Mouse (Mus musculus) heart, embryonic 12.5 days (tissue): ENCODE measurements around the gene Ptpn21. TPM values are rescaled to one million over a fixed set of nuclear protein-coding genes. Genes with fewer than 3 reads are reported as not detected.

Experiments used
- ATAC-seq: fragments of 200-750 bp; cut with Nextera tagmentation; 2 replicates; pipeline ENCODE4 v1.8.0; 2017; ENCODE audit warnings: moderate TSS enrichment, moderate library complexity; ENCODE audit not compliant: insufficient number of reproducible peaks, low FRiP score
- H3K27ac ChIP-seq: fragments of 300-500 bp; sonication (generic); 2 replicates; pipeline ENCODE4 v1.5.1; 2016; ENCODE audit warnings: mild to moderate bottlenecking, moderate library complexity; ENCODE audit not compliant: poor library complexity, severe bottlenecking
- H3K27me3 ChIP-seq: fragments of 300-500 bp; sonication (generic); replicated peaks from 2 replicates; pipeline ENCODE4 v1.6.1; 2016; ENCODE audit warnings: mild to moderate bottlenecking, moderate library complexity
- H3K36me3 ChIP-seq: fragments of 300-500 bp; sonication (generic); 2 replicates; pipeline ENCODE4 v1.6.1; 2016; ENCODE audit warnings: mild to moderate bottlenecking, moderate library complexity
- H3K4me1 ChIP-seq: fragments of 300-500 bp; sonication (generic); replicated peaks from 2 replicates; pipeline ENCODE4 v1.6.1; 2016; ENCODE audit warnings: mild to moderate bottlenecking
- H3K4me2 ChIP-seq: fragments of 300-500 bp; sonication (generic); 2 replicates; pipeline ENCODE4 v1.6.1; 2016; ENCODE audit warnings: mild to moderate bottlenecking, moderate library complexity
- H3K4me3 ChIP-seq: fragments of 300-500 bp; sonication (generic); 2 replicates; pipeline ENCODE4 v1.5.1; 2016; ENCODE audit warnings: mild to moderate bottlenecking
- H3K9ac ChIP-seq: fragments of 300-500 bp; sonication (generic); 2 replicates; pipeline ENCODE4 v1.6.1; 2016; ENCODE audit warnings: mild to moderate bottlenecking, moderate library complexity
- H3K9me3 ChIP-seq: fragments of 300-500 bp; sonication (generic); replicated peaks from 2 replicates; pipeline ENCODE4 v1.6.1; 2016; ENCODE audit warnings: mild to moderate bottlenecking, moderate library complexity
- WGBS: fragments of 180-500 bp; shearing (Covaris S2); methylation state at CpG from one replicate; pipeline ENCODE4 v1.1.7; 2016; 5-methylcytosine and 5-hydroxymethylcytosine counted together
- polyA plus RNA-seq: library from polyadenylated mRNA; unstranded; fragments of >200 nt; fragmentation: Nextera tagmentation; extraction: Ambion mirVana; gene quantifications from 2 replicates; pipeline ENCODE4 v1.2.1, GENCODE M21; 2016

Ptpn21 gene
- polyA plus RNA-seq, 1 experiment from 2014 or later, result 11.7 TPM

GRCm38 (mm10) chr12:98741011-98741501 is 3.9 kb upstream of the Ptpn21 start:
- H3K4me3 ChIP-seq, result no peak overlapping the region
- H3K9ac ChIP-seq, result no peak overlapping the region
- peak overlapping the region; percentile 31 for H3K27ac ChIP-seq
- no peaks in the 10 kb centered on the region for H3K27me3 ChIP-seq
- no peak for ATAC-seq
- H3K9me3 ChIP-seq, result no peaks in the 10 kb centered on the region
- no peaks in the 10 kb centered on the region for H3K36me3 ChIP-seq
- H3K4me1 ChIP-seq, result peaks cover 18% of the 10 kb centered on the region
- 51% methylated on average over 3 of the region's 3 CpGs for WGBS
- H3K4me2 ChIP-seq, result no peak overlapping the region

GRCm38 (mm10) chr12:98737801-98738350 is 671 bp upstream of the Ptpn21 start:
- 12% methylated on average over 7 of the region's 7 CpGs for WGBS
- Histone ChIP-seq H3K36me3 (peaks cover 4% of the 10 kb centered on the region), H3K4me1 (peaks cover 36% of the 10 kb centered on the region)

GRCm38 (mm10) chr12:98734880-98735801 is 2.1 kb downstream of the Ptpn21 start:
- Histone ChIP-seq H3K36me3 (peaks cover 22% of the 10 kb centered on the region), H3K4me1 (peaks cover 29% of the 10 kb centered on the region), H3K9me3 (no peaks in the 10 kb centered on the region), H3K4me2 (peak overlapping the region; percentile 81), H3K4me3 (peak overlapping the region; percentile 67), H3K27ac (peak overlapping the region; percentile 58), H3K27me3 (no peaks in the 10 kb centered on the region), H3K9ac (peak overlapping the region; percentile 78)
- WGBS, result 11% methylated on average over 22 of the region's 22 CpGs
- ATAC-seq, result no peak

More at GRCm38 (mm10) chr12:98737801-98738350, 671 bp upstream of the Ptpn21 start:
- peak overlapping the region; percentile 69 for H3K4me2 ChIP-seq
- H3K27ac ChIP-seq, result peak overlapping the region; percentile 97
- ATAC-seq, result 0 out of 2 replicates have a peak, but pooled peaks have one; percentile 56
- no peaks in the 10 kb centered on the region for H3K27me3 ChIP-seq
- H3K4me3 ChIP-seq, result peak overlapping the region; percentile 97
- H3K9ac ChIP-seq, result peak overlapping the region; percentile 96
- no peaks in the 10 kb centered on the region for H3K9me3 ChIP-seq

- ATAC-seq, result peak; percentile 84
- WGBS, result under 1% methylated on average over 30 of the region's 30 CpGs
Measured at GRCm38 (mm10) chr12:98734246-98734879, 2.8 kb downstream of the Ptpn21 start.

GRCm38 (mm10) chr12:98733776-98734175 is 3.4 kb downstream of the Ptpn21 start:
- H3K27me3 ChIP-seq, result no peaks in the 10 kb centered on the region
- peak overlapping the region; percentile 67 for H3K4me3 ChIP-seq
- WGBS, result 13% methylated on average over 12 of the region's 12 CpGs
- H3K4me1 ChIP-seq, result peaks cover 28% of the 10 kb centered on the region
- H3K36me3 ChIP-seq, result peaks cover 25% of the 10 kb centered on the region
- no peaks in the 10 kb centered on the region for H3K9me3 ChIP-seq
- H3K27ac ChIP-seq, result no peak overlapping the region
- ATAC-seq, result no peak
- H3K4me2 ChIP-seq, result peak overlapping the region; percentile 81
- H3K9ac ChIP-seq, result peak overlapping the region; percentile 78

More at GRCm38 (mm10) chr12:98734246-98734879, 2.8 kb downstream of the Ptpn21 start:
- Histone ChIP-seq H3K27ac (peak overlapping the region; percentile 58), H3K4me1 (peaks cover 29% of the 10 kb centered on the region), H3K9me3 (no peaks in the 10 kb centered on the region), H3K9ac (peak overlapping the region; percentile 78), H3K36me3 (peaks cover 22% of the 10 kb centered on the region), H3K27me3 (no peaks in the 10 kb centered on the region), H3K4me3 (peak overlapping the region; percentile 67), H3K4me2 (peak overlapping the region; percentile 81)

- H3K27me3 ChIP-seq, result no peaks in the 10 kb centered on the region
- H3K9me3 ChIP-seq, result no peaks in the 10 kb centered on the region
- peak overlapping the region; percentile 67 for H3K4me3 ChIP-seq
- WGBS, result 73% methylated on average over 3 of the region's 3 CpGs
- H3K9ac ChIP-seq, result peak overlapping the region; percentile 20; the same call in 1 of the 2 replicates
- no peak overlapping the region for H3K27ac ChIP-seq
- peaks cover 22% of the 10 kb centered on the region for H3K4me1 ChIP-seq
- H3K4me2 ChIP-seq, result peak overlapping the region; percentile 81
- H3K36me3 ChIP-seq, result peaks cover 30% of the 10 kb centered on the region
- ATAC-seq, result no peak
Measured at GRCm38 (mm10) chr12:98733165-98733564, 4.0 kb downstream of the Ptpn21 start.

GRCm38 (mm10) chr12:98730682-98731081 is 6.5 kb downstream of the Ptpn21 start:
- H3K4me1 ChIP-seq, result peaks cover 21% of the 10 kb centered on the region
- no peak overlapping the region for H3K9ac ChIP-seq
- H3K27me3 ChIP-seq, result no peaks in the 10 kb centered on the region
- no peak for ATAC-seq
- H3K36me3 ChIP-seq, result peaks cover 30% of the 10 kb centered on the region
- no peak overlapping the region for H3K4me2 ChIP-seq
- H3K4me3 ChIP-seq, result no peak overlapping the region
- no peaks in the 10 kb centered on the region for H3K9me3 ChIP-seq
- no peak overlapping the region for H3K27ac ChIP-seq
- 84% methylated on average over 11 of the region's 11 CpGs for WGBS

- Histone ChIP-seq H3K27me3 (no peaks in the 10 kb centered on the region), H3K4me3 (no peak overlapping the region), H3K4me1 (peaks cover 4% of the 10 kb centered on the region; the same call in 1 of the 2 replicates), H3K27ac (no peak overlapping the region), H3K36me3 (peaks cover 33% of the 10 kb centered on the region), H3K9me3 (0 out of 2 replicates have a peak, but pooled peaks cover 5% of the 10 kb centered on the region), H3K9ac (no peak overlapping the region), H3K4me2 (no peak overlapping the region)
- WGBS, result 54% methylated on average over 7 of the region's 7 CpGs
- no peak for ATAC-seq
Measured at GRCm38 (mm10) chr12:98727186-98727585, 10.0 kb downstream of the Ptpn21 start.

- Histone ChIP-seq H3K36me3 (peaks cover 23% of the 10 kb centered on the region), H3K4me3 (no peak overlapping the region), H3K4me2 (no peak overlapping the region), H3K27ac (no peak overlapping the region), H3K27me3 (no peaks in the 10 kb centered on the region), H3K9me3 (0 out of 2 replicates have a peak, but pooled peaks cover 5% of the 10 kb centered on the region), H3K9ac (no peak overlapping the region), H3K4me1 (peaks cover 4% of the 10 kb centered on the region; the same call in 1 of the 2 replicates)
- 83% methylated on average over 7 of the region's 7 CpGs for WGBS
- no peak for ATAC-seq
Measured at GRCm38 (mm10) chr12:98726078-98726477, 11.1 kb downstream of the Ptpn21 start.

- Histone ChIP-seq H3K9me3 (0 out of 2 replicates have a peak, but pooled peaks cover 5% of the 10 kb centered on the region), H3K4me1 (peaks cover 11% of the 10 kb centered on the region), H3K9ac (no peak overlapping the region), H3K4me3 (no peak overlapping the region), H3K27me3 (no peaks in the 10 kb centered on the region), H3K36me3 (peaks cover 17% of the 10 kb centered on the region), H3K4me2 (no peak overlapping the region), H3K27ac (no peak overlapping the region)
- 60% methylated on average over 5 of the region's 5 CpGs for WGBS
- no peak for ATAC-seq
Measured at GRCm38 (mm10) chr12:98724976-98725375, 12.2 kb downstream of the Ptpn21 start.
